Mouse (Mus musculus): ENCODE results near the gene Jmjd8. TPM values are rescaled to one million over a fixed set of nuclear protein-coding genes. Genes with fewer than 3 reads are reported as not detected.

The Jmjd8 gene
- polyA plus RNA-seq, 2 experiments from 2014 or later: 32.9 to 33.5 TPM

Other genes starting within 250 kb of the Jmjd8 start
- gene Lmf1, start 249.8 kb upstream of the Jmjd8 start, polyA plus RNA-seq (2017; shearing (Covaris generic)): 10 to 100 TPM; 23.7 to 34.3 TPM
- gene Gng13, start 111.7 kb upstream of the Jmjd8 start, polyA plus RNA-seq (2017; shearing (Covaris generic)): not detected
- 10 to 100 TPM in 1 of 2 experiments, 1 to 10 TPM in 1; 3.8 to 12.3 TPM for gene Chtf18, start 101.4 kb upstream of the Jmjd8 start, polyA plus RNA-seq (2017; shearing (Covaris generic))
- 10 to 100 TPM; 13.9 to 16.7 TPM for gene Rpusd1, start 101.2 kb upstream of the Jmjd8 start, polyA plus RNA-seq (2017; shearing (Covaris generic))
- under 1 TPM in 1 of 2 experiments, not detected in 1; 0.73 TPM for gene Mslnl, start 92.8 kb upstream of the Jmjd8 start, polyA plus RNA-seq (2017; shearing (Covaris generic))
- gene Msln, start 74.5 kb upstream of the Jmjd8 start, polyA plus RNA-seq (2017; shearing (Covaris generic)): under 1 TPM in 1 of 2 experiments, not detected in 1; 0.98 TPM
- gene Narfl, start 55.1 kb upstream of the Jmjd8 start, polyA plus RNA-seq (2017; shearing (Covaris generic)): 10 to 100 TPM; 27.7 to 32.5 TPM
- gene Haghl, start 43.2 kb upstream of the Jmjd8 start, polyA plus RNA-seq (2017; shearing (Covaris generic)): 10 to 100 TPM; 34.3 to 47.7 TPM
- gene Ccdc78, start 42.3 kb upstream of the Jmjd8 start, polyA plus RNA-seq (2017; shearing (Covaris generic)): 1 to 10 TPM in 1 of 2 experiments, under 1 TPM in 1; 0.89 to 1.4 TPM
- gene Fam173a, start 36.0 kb upstream of the Jmjd8 start, polyA plus RNA-seq (2017; shearing (Covaris generic)): 100 to 1,000 TPM; 231 to 239 TPM
- gene AC134908.4, start 33.2 kb upstream of the Jmjd8 start, polyA plus RNA-seq (2017; shearing (Covaris generic)): 1 to 10 TPM in 1 of 2 experiments, not detected in 1; 1.1 TPM
- gene Metrn, start 31.7 kb upstream of the Jmjd8 start, polyA plus RNA-seq (2017; shearing (Covaris generic)): 10 to 100 TPM; 34.1 to 40.4 TPM
- under 1 TPM; 0.16 to 0.60 TPM for gene Fbxl16, start 19.8 kb upstream of the Jmjd8 start, polyA plus RNA-seq (2017; shearing (Covaris generic))
- 10 to 100 TPM; 31.4 to 36.3 TPM for gene Wdr24, start 5.2 kb upstream of the Jmjd8 start, polyA plus RNA-seq (2017; shearing (Covaris generic))
- 100 to 1,000 TPM; 170 to 205 TPM for gene Stub1, start 4.5 kb downstream of the Jmjd8 start, polyA plus RNA-seq (2017; shearing (Covaris generic))
- gene Rhbdl1, start 8.4 kb downstream of the Jmjd8 start, polyA plus RNA-seq (2017; shearing (Covaris generic)): 1 to 10 TPM; 1.6 to 1.7 TPM
- 1 to 10 TPM; 1.4 to 2.6 TPM for gene Gm20683, start 12.9 kb downstream of the Jmjd8 start, polyA plus RNA-seq (2017; shearing (Covaris generic))
- gene Rhot2, start 16.0 kb downstream of the Jmjd8 start, polyA plus RNA-seq (2017; shearing (Covaris generic)): 10 to 100 TPM; 42.2 to 46.5 TPM
- gene Wdr90, start 32.6 kb downstream of the Jmjd8 start, polyA plus RNA-seq (2017; shearing (Covaris generic)): 10 to 100 TPM in 1 of 2 experiments, 1 to 10 TPM in 1; 9.2 to 16.3 TPM
- 1 to 10 TPM; 1.1 to 5.7 TPM for gene Mcrip2, start 39.9 kb downstream of the Jmjd8 start, polyA plus RNA-seq (2017; shearing (Covaris generic))
- gene Mettl26, start 46.2 kb downstream of the Jmjd8 start, polyA plus RNA-seq (2017; shearing (Covaris generic)): 10 to 100 TPM; 80.3 to 84.0 TPM
- 1 to 10 TPM; 1.4 to 2.0 TPM for gene Wfikkn1, start 52.0 kb downstream of the Jmjd8 start, polyA plus RNA-seq (2017; shearing (Covaris generic))
- gene Rab40c, start 90.9 kb downstream of the Jmjd8 start, polyA plus RNA-seq (2017; shearing (Covaris generic)): 10 to 100 TPM; 30.1 to 34.5 TPM
- gene Pigq, start 116.1 kb downstream of the Jmjd8 start, polyA plus RNA-seq (2017; shearing (Covaris generic)): 10 to 100 TPM; 50.7 to 66.9 TPM
- gene Nhlrc4, start 116.1 kb downstream of the Jmjd8 start, polyA plus RNA-seq (2017; shearing (Covaris generic)): not detected
- not detected for gene A930017K11Rik, start 123.7 kb downstream of the Jmjd8 start, polyA plus RNA-seq (2017; shearing (Covaris generic))
- 10 to 100 TPM; 26.6 to 29.0 TPM for gene Capn15, start 156.9 kb downstream of the Jmjd8 start, polyA plus RNA-seq (2017; shearing (Covaris generic))
- 10 to 100 TPM; 12.8 to 16.0 TPM for gene Rab11fip3, start 240.7 kb downstream of the Jmjd8 start, polyA plus RNA-seq (2017; shearing (Covaris generic))